Mouse (Mus musculus): ENCODE measurements around the gene Dcakd.

Gene Dcakd

GRCm38 (mm10) chr11:103005254-103005981 lies 22.7 kb downstream of the Dcakd start:
- DNase-seq (ENCODE audit: low spot score): no peak

GRCm38 (mm10) chr11:103004852-103005251 lies 23.3 kb downstream of the Dcakd start:
- no peak for DNase-seq (ENCODE audit: low spot score)

- DNase-seq (ENCODE audit: low spot score): peak; percentile 65
Observed at GRCm38 (mm10) chr11:103003210-103003609, 24.9 kb downstream of the Dcakd start.

GRCm38 (mm10) chr11:103001063-103001462 lies 27.1 kb downstream of the Dcakd start:
- DNase-seq (ENCODE audit: low spot score): no peak

- no peak for DNase-seq (ENCODE audit: low spot score)
Observed at GRCm38 (mm10) chr11:103000111-103000510, 28.0 kb downstream of the Dcakd start.

GRCm38 (mm10) chr11:102999317-102999970 lies 28.7 kb downstream of the Dcakd start:
- no peak for DNase-seq (ENCODE audit: low spot score)

- no peak for DNase-seq (ENCODE audit: low spot score)
Observed at GRCm38 (mm10) chr11:102998577-102999316, 29.4 kb downstream of the Dcakd start.

GRCm38 (mm10) chr11:102998254-102998576 lies 29.9 kb downstream of the Dcakd start:
- no peak for DNase-seq (ENCODE audit: low spot score)

GRCm38 (mm10) chr11:102996991-102997770 lies 31.0 kb downstream of the Dcakd start:
- no peak for DNase-seq (ENCODE audit: low spot score)

GRCm38 (mm10) chr11:102996385-102996784 lies 31.7 kb downstream of the Dcakd start:
- no peak for DNase-seq (ENCODE audit: low spot score)

- DNase-seq (ENCODE audit: low spot score): no peak
Observed at GRCm38 (mm10) chr11:102994952-102995351, 33.2 kb downstream of the Dcakd start.

- no peak for DNase-seq (ENCODE audit: low spot score)
Observed at GRCm38 (mm10) chr11:102993420-102994029, 34.6 kb downstream of the Dcakd start.

- DNase-seq (ENCODE audit: low spot score): peak; percentile 90
Observed at GRCm38 (mm10) chr11:102992940-102993339, 35.2 kb downstream of the Dcakd start.

GRCm38 (mm10) chr11:102991681-102992080 lies 36.5 kb downstream of the Dcakd start:
- DNase-seq (ENCODE audit: low spot score): no peak

- DNase-seq (ENCODE audit: low spot score): no peak
Observed at GRCm38 (mm10) chr11:102990152-102990663, 37.9 kb downstream of the Dcakd start.

GRCm38 (mm10) chr11:102989641-102990151 lies 38.4 kb downstream of the Dcakd start:
- no peak for DNase-seq (ENCODE audit: low spot score)

GRCm38 (mm10) chr11:102985160-102985559 lies 43.0 kb downstream of the Dcakd start:
- no peak for DNase-seq (ENCODE audit: low spot score)

- no peak for DNase-seq (ENCODE audit: low spot score)
Observed at GRCm38 (mm10) chr11:102984615-102985014, 43.5 kb downstream of the Dcakd start.

- no peak for DNase-seq (ENCODE audit: low spot score)
Observed at GRCm38 (mm10) chr11:102984086-102984485, 44.0 kb downstream of the Dcakd start.

- DNase-seq (ENCODE audit: low spot score): no peak
Observed at GRCm38 (mm10) chr11:102981151-102981890, 46.8 kb downstream of the Dcakd start.

Data from testis, postnatal 10 days (tissue).